Mouse (Mus musculus): Measurements from ENCODE around the gene Tmem209. TPM values are rescaled to one million over a fixed set of nuclear protein-coding genes. Genes with fewer than 3 reads are reported as not detected.

Tmem209 gene
- 126 and 130 TPM in 2 replicates for polyA plus RNA-seq (2011; ENCODE audit: insufficient read depth, insufficient read length, low read depth, missing spikeins)

DNA sequence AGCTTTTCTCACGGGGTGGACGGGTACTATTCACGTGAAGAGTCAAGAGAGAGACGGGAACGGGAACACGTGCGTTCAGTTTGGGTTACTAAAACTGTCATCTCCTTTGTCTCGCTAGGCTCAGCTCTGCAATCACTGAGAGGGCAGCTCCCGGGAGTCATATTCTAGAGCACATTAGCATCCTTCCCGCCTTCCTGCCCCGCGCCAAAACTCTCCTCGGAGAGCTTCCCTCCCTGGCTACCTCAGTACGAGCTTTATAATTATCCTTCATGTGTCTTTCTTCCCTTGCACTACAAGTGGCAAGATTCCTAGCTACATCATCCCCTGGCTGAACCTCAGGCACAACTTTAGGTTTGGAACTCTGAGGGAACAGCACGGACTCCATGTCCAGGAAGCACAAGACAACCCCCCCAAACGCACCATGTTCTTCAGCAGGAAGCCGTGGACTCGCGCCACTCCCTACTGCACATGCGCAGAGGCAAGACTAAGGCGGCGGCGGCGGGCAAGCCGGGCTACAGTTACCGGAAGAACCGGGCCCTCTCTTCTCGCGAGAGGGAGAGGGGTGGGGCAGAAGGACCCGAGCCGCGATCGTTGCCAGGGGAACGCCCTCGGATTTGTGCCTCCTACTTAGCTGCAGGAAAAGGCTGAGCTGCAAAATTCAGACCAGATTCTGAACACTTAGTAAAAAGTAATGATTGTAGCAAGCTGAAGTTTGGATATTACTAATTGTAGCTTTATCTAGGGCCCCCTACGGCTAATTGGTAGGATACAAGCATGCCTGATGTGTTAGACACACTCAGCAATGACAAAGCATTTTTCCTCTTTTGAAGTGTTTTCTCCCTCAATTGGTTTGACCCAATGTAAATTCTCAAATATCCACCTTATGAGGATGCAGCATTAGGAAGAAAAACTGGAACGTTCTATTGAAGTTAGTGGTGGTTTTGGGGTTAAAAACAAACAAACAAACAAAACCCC is at the start of gene Tmem209, which contains the start of gene Ssmem1:
Tmem209 (minus strand) TSS at position 519 of the 975 bp plus-strand sequence.
Ssmem1 (plus strand) TSS at position 585 of the 975 bp plus-strand sequence.
- peak within 1 kb of the TSS; percentile 88 for H3K27ac ChIP-seq (ENCODE audit: insufficient read depth, low read length)

DNA sequence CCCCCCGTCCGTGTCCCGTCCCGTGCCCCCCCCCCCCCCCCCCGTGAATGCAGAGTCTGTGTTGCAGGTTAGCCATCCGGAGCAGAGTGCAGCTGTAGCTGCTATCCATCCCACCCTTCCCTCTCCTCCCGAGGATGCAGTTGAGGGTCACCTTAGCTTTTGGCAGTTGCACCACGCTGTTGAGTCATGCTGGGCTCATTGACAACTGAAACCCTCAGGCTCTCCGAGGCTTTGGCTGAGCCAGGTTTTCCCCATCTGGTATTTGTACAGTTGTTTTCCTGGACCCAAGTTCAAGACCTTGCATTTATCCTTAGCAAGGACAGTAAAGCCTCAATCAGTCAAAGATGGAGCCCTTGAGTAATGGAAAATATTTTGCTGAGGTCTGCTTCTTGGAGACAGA is 46.5 kb upstream of the Tmem209 start:
- Histone ChIP-seq H3K4me3 (ENCODE audit: low read depth, low read length) (no peak overlapping the region), H3K9me3 (replicated peaks; ENCODE audit: control insufficient read depth, insufficient read depth, low read length, poor library complexity, severe bottlenecking) (no peaks in the 10 kb centered on the region), H3K27ac (ENCODE audit: insufficient read depth, low read length) (no peak overlapping the region), H3K27me3 (ENCODE audit: control insufficient read depth, insufficient read depth, low read length, poor library complexity, severe bottlenecking) (no peaks in the 10 kb centered on the region), H3K9ac (ENCODE audit: low read depth, poor library complexity, severe bottlenecking) (no peak overlapping the region), H3K36me3 (ENCODE audit: control insufficient read depth, insufficient read depth, low read length, poor library complexity, severe bottlenecking) (no peaks in the 10 kb centered on the region), H3K4me1 (ENCODE audit: control insufficient read depth, insufficient read depth, low read length) (no peaks in the 10 kb centered on the region)
- peak; percentile 93 for TF ChIP-seq EP300 (IDR thresholded peaks at IDR 0.05; ENCODE audit: insufficient read depth, low read depth, low read length)
- TF ChIP-seq POLR2A (IDR thresholded peaks at IDR 0.05; ENCODE audit: insufficient read depth, low read length): no peak

More for the DNA sequence above, at the start of gene Tmem209, which contains the start of gene Ssmem1:
- H3K4me3 ChIP-seq (ENCODE audit: low read depth, low read length): peak within 1 kb of the TSS; percentile 93
- TF ChIP-seq POLR2A (IDR thresholded peaks at IDR 0.05; ENCODE audit: insufficient read depth, low read length) (peak; percentile 94), EP300 (IDR thresholded peaks at IDR 0.05; ENCODE audit: insufficient read depth, low read depth, low read length) (no peak)
- no peaks in the 10 kb centered on the region for H3K27me3 ChIP-seq (ENCODE audit: control insufficient read depth, insufficient read depth, low read length, poor library complexity, severe bottlenecking)
- peaks cover 32% of the 10 kb centered on the region for H3K36me3 ChIP-seq (ENCODE audit: control insufficient read depth, insufficient read depth, low read length, poor library complexity, severe bottlenecking)
- H3K4me1 ChIP-seq (ENCODE audit: control insufficient read depth, insufficient read depth, low read length): no peaks in the 10 kb centered on the region
- H3K9ac ChIP-seq (ENCODE audit: low read depth, poor library complexity, severe bottlenecking): peak within 1 kb of the TSS; percentile 86
- H3K9me3 ChIP-seq (replicated peaks; ENCODE audit: control insufficient read depth, insufficient read depth, low read length, poor library complexity, severe bottlenecking): no peaks in the 10 kb centered on the region

DNA sequence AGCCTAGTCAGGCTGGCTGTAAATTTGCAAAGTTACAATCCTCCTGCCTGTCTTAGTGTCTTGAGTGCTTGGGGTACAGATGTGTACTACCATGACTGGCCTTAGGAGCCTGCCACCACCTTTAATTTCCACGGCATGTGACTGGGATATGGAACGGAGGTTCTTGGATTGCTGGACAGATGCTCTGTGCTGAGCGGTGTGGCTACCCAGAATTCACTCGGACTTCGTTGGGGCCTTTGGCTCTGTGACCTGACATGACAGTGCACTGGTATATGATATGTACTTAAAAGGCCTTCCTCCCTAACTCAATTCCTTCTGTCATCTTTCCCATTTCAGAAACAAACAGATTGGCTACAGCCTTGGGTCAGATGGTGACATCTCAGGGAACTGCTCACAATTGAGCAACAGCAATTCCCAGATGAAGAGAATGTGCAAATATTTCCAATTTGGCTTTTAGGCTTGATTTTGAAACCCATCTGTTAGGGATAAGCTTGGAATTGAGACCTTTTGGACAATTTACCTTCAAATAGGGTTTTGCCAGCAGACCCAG is 45.1 kb upstream of the Tmem209 start:
- Histone ChIP-seq H3K9me3 (replicated peaks; ENCODE audit: control insufficient read depth, insufficient read depth, low read length, poor library complexity, severe bottlenecking) (no peaks in the 10 kb centered on the region), H3K27ac (ENCODE audit: insufficient read depth, low read length) (no peak overlapping the region), H3K27me3 (ENCODE audit: control insufficient read depth, insufficient read depth, low read length, poor library complexity, severe bottlenecking) (no peaks in the 10 kb centered on the region), H3K4me1 (ENCODE audit: control insufficient read depth, insufficient read depth, low read length) (no peaks in the 10 kb centered on the region), H3K4me3 (ENCODE audit: low read depth, low read length) (no peak overlapping the region), H3K36me3 (ENCODE audit: control insufficient read depth, insufficient read depth, low read length, poor library complexity, severe bottlenecking) (no peaks in the 10 kb centered on the region), H3K9ac (ENCODE audit: low read depth, poor library complexity, severe bottlenecking) (no peak overlapping the region)
- no peak for TF ChIP-seq CTCF (IDR thresholded peaks at IDR 0.05; ENCODE audit: low read depth, low read length)
- TF ChIP-seq EP300 (IDR thresholded peaks at IDR 0.05; ENCODE audit: insufficient read depth, low read depth, low read length): no peak

DNA sequence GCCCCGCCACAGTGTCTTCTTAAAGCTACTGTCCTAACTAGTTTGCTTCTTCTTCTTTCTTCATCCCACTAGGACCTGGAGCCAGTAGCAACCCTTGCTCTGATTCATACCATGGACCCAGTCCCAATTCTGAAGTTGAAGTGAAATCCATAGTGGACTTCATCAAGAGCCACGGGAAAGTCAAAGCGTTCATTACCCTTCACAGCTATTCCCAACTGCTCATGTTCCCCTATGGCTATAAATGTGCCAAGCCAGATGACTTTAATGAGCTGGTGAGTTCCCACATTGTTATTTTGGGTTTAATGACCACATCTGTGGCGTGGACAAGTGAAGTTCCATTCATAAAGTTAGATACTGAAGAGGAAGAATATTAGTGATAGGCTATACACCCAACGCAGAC is 44.5 kb upstream of the Tmem209 start:
- Histone ChIP-seq H3K9ac (ENCODE audit: low read depth, poor library complexity, severe bottlenecking) (no peak overlapping the region), H3K9me3 (replicated peaks; ENCODE audit: control insufficient read depth, insufficient read depth, low read length, poor library complexity, severe bottlenecking) (no peaks in the 10 kb centered on the region), H3K27me3 (ENCODE audit: control insufficient read depth, insufficient read depth, low read length, poor library complexity, severe bottlenecking) (no peaks in the 10 kb centered on the region), H3K27ac (ENCODE audit: insufficient read depth, low read length) (no peak overlapping the region), H3K36me3 (ENCODE audit: control insufficient read depth, insufficient read depth, low read length, poor library complexity, severe bottlenecking) (no peaks in the 10 kb centered on the region), H3K4me1 (ENCODE audit: control insufficient read depth, insufficient read depth, low read length) (no peaks in the 10 kb centered on the region), H3K4me3 (ENCODE audit: low read depth, low read length) (no peak overlapping the region)
- TF ChIP-seq EP300 (IDR thresholded peaks at IDR 0.05; ENCODE audit: insufficient read depth, low read depth, low read length): no peak
- no peak for TF ChIP-seq CTCF (IDR thresholded peaks at IDR 0.05; ENCODE audit: low read depth, low read length)
- no peak for TF ChIP-seq POLR2A (IDR thresholded peaks at IDR 0.05; ENCODE audit: insufficient read depth, low read length)

DNA sequence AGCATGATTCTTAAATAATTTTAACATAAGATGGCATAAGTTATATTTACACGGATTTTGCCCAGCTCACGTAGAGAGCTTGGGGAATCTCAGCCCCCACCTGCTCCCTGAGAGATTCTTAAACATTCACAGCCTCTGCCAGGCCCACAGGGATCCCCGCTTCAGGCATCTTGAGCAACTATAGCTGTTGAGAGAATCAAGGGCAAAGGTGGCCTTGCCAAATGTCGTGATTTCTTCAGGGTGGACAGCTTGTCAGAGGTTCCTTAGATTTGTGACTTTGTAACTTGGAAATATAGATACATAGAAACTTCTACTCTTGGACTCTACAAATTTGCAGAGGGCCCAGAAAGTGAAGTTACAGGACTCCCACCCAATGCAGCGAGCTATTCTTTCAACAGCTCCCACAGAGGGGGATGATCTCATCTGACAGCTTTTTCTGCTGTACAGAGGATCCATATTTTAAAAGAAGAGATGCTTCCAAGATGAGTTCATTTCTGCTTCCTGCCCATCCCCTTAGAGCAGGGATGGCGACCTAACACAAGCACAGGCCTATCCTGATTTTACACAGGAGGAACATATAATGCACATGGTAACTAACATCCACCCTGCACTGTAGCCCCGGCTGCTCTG is 43.9 kb upstream of the Tmem209 start:
- Histone ChIP-seq H3K36me3 (ENCODE audit: control insufficient read depth, insufficient read depth, low read length, poor library complexity, severe bottlenecking) (no peaks in the 10 kb centered on the region), H3K9me3 (replicated peaks; ENCODE audit: control insufficient read depth, insufficient read depth, low read length, poor library complexity, severe bottlenecking) (no peaks in the 10 kb centered on the region), H3K9ac (ENCODE audit: low read depth, poor library complexity, severe bottlenecking) (no peak overlapping the region), H3K27ac (ENCODE audit: insufficient read depth, low read length) (no peak overlapping the region), H3K27me3 (ENCODE audit: control insufficient read depth, insufficient read depth, low read length, poor library complexity, severe bottlenecking) (no peaks in the 10 kb centered on the region), H3K4me3 (ENCODE audit: low read depth, low read length) (no peak overlapping the region), H3K4me1 (ENCODE audit: control insufficient read depth, insufficient read depth, low read length) (no peaks in the 10 kb centered on the region)
- TF ChIP-seq EP300 (IDR thresholded peaks at IDR 0.05; ENCODE audit: insufficient read depth, low read depth, low read length) (no peak), POLR2A (IDR thresholded peaks at IDR 0.05; ENCODE audit: insufficient read depth, low read length) (no peak), CTCF (IDR thresholded peaks at IDR 0.05; ENCODE audit: low read depth, low read length) (no peak)
